Mouse (Mus musculus) kidney, embryonic 16.5 days (tissue): ENCODE data around the gene Prpf3. TPM values are rescaled to one million over a fixed set of nuclear protein-coding genes. Genes with fewer than 3 reads are reported as not detected.
"Not testable (repeated sequence)": the region's sequence is repeated elsewhere in the genome, so short reads cannot be mapped to it uniquely, and the experiment has no call there.

Source experiments
- ATAC-seq: fragments of 200-750 bp; cut with Nextera tagmentation; 2 replicates; pipeline ENCODE4 v1.8.0; 2017; ENCODE audit warnings: moderate TSS enrichment; ENCODE audit not compliant: low FRiP score, low TSS enrichment
- H3K27ac ChIP-seq: fragments of 300-500 bp; sonication (generic); 2 replicates; pipeline ENCODE4 v1.5.1; 2014; ENCODE audit warnings: low read length
- H3K27me3 ChIP-seq: fragments of 300-500 bp; sonication (generic); 2 replicates; pipeline ENCODE4 v1.6.1; 2014; ENCODE audit warnings: low read length, control low read depth, mixed read lengths; ENCODE audit not compliant: insufficient read depth
- H3K36me3 ChIP-seq: fragments of 300-500 bp; sonication (generic); 2 replicates; pipeline ENCODE4 v1.6.1; 2014; ENCODE audit warnings: low read length, control low read depth, mixed read lengths; ENCODE audit not compliant: insufficient read depth
- H3K4me1 ChIP-seq: fragments of 300-500 bp; sonication (generic); 2 replicates; pipeline ENCODE4 v1.6.1; 2014; ENCODE audit warnings: low read length, control low read depth, mixed read lengths; ENCODE audit not compliant: insufficient read depth
- H3K4me2 ChIP-seq: fragments of 300-500 bp; sonication (generic); replicated peaks from 2 replicates; pipeline ENCODE4 v1.6.1; 2014; ENCODE audit warnings: low read depth, low read length
- H3K4me3 ChIP-seq: fragments of 300-500 bp; sonication (generic); 2 replicates; pipeline ENCODE4 v1.5.1; 2014; ENCODE audit warnings: mild to moderate bottlenecking, low read length
- H3K9ac ChIP-seq: fragments of 300-500 bp; sonication (generic); replicated peaks from 2 replicates; pipeline ENCODE4 v1.6.1; 2014; ENCODE audit warnings: low read length
- H3K9me3 ChIP-seq: fragments of 300-500 bp; sonication (generic); 2 replicates; pipeline ENCODE4 v1.6.1; 2016; ENCODE audit warnings: low read length, control low read depth
- WGBS: fragments of 180-500 bp; shearing (Covaris S2); extraction: QIAGEN DNeasy Blood & Tissue Kit; methylation state at CpG from one replicate; pipeline ENCODE4 v1.1.7; 2014; 5-methylcytosine and 5-hydroxymethylcytosine counted together
- polyA plus RNA-seq: library from polyadenylated mRNA; unstranded; fragments of >200 nt; fragmentation: Nextera tagmentation; extraction: Ambion mirVana; gene quantifications from 2 replicates; pipeline ENCODE4 v1.2.1, GENCODE M21; 2015

The Prpf3 gene
- polyA plus RNA-seq, 1 experiment from 2014 or later = 56.3 TPM

- Histone ChIP-seq H3K4me1 (no peaks in the 10 kb centered on the region), H3K9ac (no peak overlapping the region), H3K4me3 (no peak overlapping the region), H3K27ac (no peak overlapping the region), H3K36me3 (peaks cover 52% of the 10 kb centered on the region), H3K9me3 (no peaks in the 10 kb centered on the region), H3K27me3 (no peaks in the 10 kb centered on the region), H3K4me2 (no peak overlapping the region)
- 82% methylated on average over 5 of the region's 5 CpGs for WGBS
- ATAC-seq = no peak
Observed at GRCm38 (mm10) chr3:95865050-95865449, 9.4 kb upstream of the Prpf3 start.

- ATAC-seq = no peak
- Histone ChIP-seq H3K4me2 (no peak overlapping the region), H3K9me3 (no peaks in the 10 kb centered on the region), H3K4me1 (no peaks in the 10 kb centered on the region), H3K9ac (no peak overlapping the region), H3K36me3 (peaks cover 42% of the 10 kb centered on the region), H3K27ac (no peak overlapping the region), H3K27me3 (no peaks in the 10 kb centered on the region), H3K4me3 (no peak overlapping the region)
- WGBS = 69% methylated on average over 7 of the region's 7 CpGs
Observed at GRCm38 (mm10) chr3:95863578-95863977, 7.9 kb upstream of the Prpf3 start.

GRCm38 (mm10) chr3:95861796-95862195, 6.1 kb upstream of the Prpf3 start:
- H3K27me3 ChIP-seq = no peaks in the 10 kb centered on the region
- H3K27ac ChIP-seq = no peak overlapping the region
- H3K36me3 ChIP-seq = peaks cover 26% of the 10 kb centered on the region
- ATAC-seq = peak; percentile 46; the same call in 1 of the 2 replicates
- 46% methylated on average over 2 of the region's 2 CpGs for WGBS
- no peaks in the 10 kb centered on the region for H3K9me3 ChIP-seq
- H3K9ac ChIP-seq = no peak overlapping the region
- no peaks in the 10 kb centered on the region for H3K4me1 ChIP-seq
- H3K4me2 ChIP-seq = no peak overlapping the region
- H3K4me3 ChIP-seq = no peak overlapping the region

DNA sequence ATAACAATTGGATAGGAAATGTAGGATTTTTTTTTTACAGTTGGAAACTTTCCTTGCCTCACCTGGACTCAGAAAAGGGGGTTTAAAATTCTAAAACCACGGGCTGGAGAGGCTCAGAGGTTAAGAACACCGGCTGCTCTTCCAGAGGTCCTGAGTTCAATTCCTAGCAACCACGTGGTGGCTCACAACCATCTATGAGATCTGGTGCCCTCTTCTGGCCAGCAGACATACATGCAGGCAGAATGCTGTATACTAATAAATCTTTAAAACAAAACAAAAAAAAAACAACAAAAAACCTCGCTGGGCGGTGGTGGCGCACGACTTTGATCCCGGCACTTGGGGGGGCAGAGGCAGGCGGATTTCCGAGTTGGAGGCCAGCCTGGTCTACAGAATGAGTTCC, 5.5 kb upstream of the Prpf3 start:
- H3K4me3 ChIP-seq = no peak overlapping the region
- peaks cover 25% of the 10 kb centered on the region for H3K36me3 ChIP-seq
- WGBS = 71% methylated on average over 10 of the region's 10 CpGs
- H3K4me2 ChIP-seq = no peak overlapping the region
- H3K9ac ChIP-seq = no peak overlapping the region
- no peaks in the 10 kb centered on the region for H3K9me3 ChIP-seq
- no peaks in the 10 kb centered on the region for H3K4me1 ChIP-seq
- ATAC-seq = no peak
- no peak overlapping the region for H3K27ac ChIP-seq
- no peaks in the 10 kb centered on the region for H3K27me3 ChIP-seq

DNA sequence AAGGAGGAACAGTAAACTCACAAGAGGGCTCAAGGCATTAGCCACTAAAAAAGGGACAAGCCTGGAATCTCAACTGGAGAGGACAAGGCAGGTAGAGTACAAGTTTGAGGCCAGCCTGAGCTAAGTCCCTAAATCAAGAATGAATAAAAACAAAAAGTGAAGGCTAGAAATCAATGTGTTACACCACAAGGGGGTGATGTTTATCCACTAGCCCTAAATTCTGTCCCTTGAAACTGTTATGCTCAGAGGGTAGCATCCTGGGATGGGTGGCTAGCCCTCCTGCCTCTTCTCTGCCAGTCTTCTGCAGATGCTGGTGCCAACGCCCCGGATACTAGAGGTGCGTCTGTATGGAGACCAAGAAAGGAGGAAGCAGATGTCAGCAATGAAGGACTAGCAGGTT, 4.6 kb upstream of the Prpf3 start:
- Histone ChIP-seq H3K27me3 (no peaks in the 10 kb centered on the region), H3K4me2 (no peak overlapping the region), H3K4me3 (no peak overlapping the region), H3K9me3 (no peaks in the 10 kb centered on the region), H3K27ac (no peak overlapping the region), H3K9ac (no peak overlapping the region), H3K4me1 (no peaks in the 10 kb centered on the region), H3K36me3 (peaks cover 22% of the 10 kb centered on the region)
- WGBS = 82% methylated on average over 3 of the region's 3 CpGs
- ATAC-seq = no peak

DNA sequence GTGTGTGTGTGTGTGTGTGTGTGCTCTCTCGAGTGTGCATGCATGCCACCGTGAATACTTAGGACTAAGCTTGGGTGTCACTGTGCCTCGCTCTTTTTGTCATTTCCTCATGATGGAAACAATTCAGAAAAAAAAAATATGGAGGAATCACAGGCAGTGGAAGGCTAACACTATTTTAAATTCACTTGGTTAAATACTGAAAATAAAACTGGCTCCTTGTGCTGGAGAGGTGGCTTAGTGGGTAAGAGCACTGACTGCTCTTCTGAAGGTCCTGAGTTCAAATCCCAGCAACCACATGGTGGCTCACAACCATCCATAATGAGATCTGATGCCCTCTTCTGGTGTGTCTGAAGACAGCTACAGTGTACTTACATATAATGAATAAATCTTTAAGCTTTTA, 2.6 kb upstream of the Prpf3 start:
- H3K36me3 ChIP-seq = peaks cover 11% of the 10 kb centered on the region
- H3K4me2 ChIP-seq, ATAC-seq, H3K4me3 ChIP-seq, H3K9ac ChIP-seq, H3K27ac ChIP-seq, H3K9me3 ChIP-seq, H3K27me3 ChIP-seq, H3K4me1 ChIP-seq: not testable (repeated sequence)
- 81% methylated on average over 3 of the region's 3 CpGs for WGBS

GRCm38 (mm10) chr3:95857050-95857449, 1.4 kb upstream of the Prpf3 start:
- 84% methylated on average over 1 of the region's 1 CpGs for WGBS
- not testable (repeated sequence) for ATAC-seq, H3K27ac ChIP-seq, H3K27me3 ChIP-seq, H3K4me2 ChIP-seq, H3K9ac ChIP-seq, H3K9me3 ChIP-seq, H3K4me3 ChIP-seq, H3K4me1 ChIP-seq
- H3K36me3 ChIP-seq = peaks cover 15% of the 10 kb centered on the region

- 0 out of 2 replicates have a peak, but pooled peaks have one; percentile 5 for ATAC-seq
- H3K36me3 ChIP-seq = peaks cover 19% of the 10 kb centered on the region
- H3K4me2 ChIP-seq = peak overlapping the region; percentile 71
- H3K9ac ChIP-seq = peak overlapping the region; percentile 91
- H3K4me1 ChIP-seq = peaks cover 7% of the 10 kb centered on the region
- 22% methylated on average over 7 of the region's 7 CpGs for WGBS
- H3K27me3 ChIP-seq = no peaks in the 10 kb centered on the region
- H3K27ac ChIP-seq = peak overlapping the region; percentile 82
- H3K9me3 ChIP-seq = no peaks in the 10 kb centered on the region
- H3K4me3 ChIP-seq = peak overlapping the region; percentile 95
Observed at GRCm38 (mm10) chr3:95856115-95856514, 430 bp upstream of the Prpf3 start.

GRCm38 (mm10) chr3:95851317-95851716, 4.4 kb downstream of the Prpf3 start:
- Histone ChIP-seq H3K27ac (no peak overlapping the region), H3K9ac (no peak overlapping the region), H3K36me3 (peaks cover 62% of the 10 kb centered on the region), H3K27me3 (no peaks in the 10 kb centered on the region), H3K4me3 (no peak overlapping the region), H3K9me3 (no peaks in the 10 kb centered on the region), H3K4me2 (no peak overlapping the region), H3K4me1 (peaks cover 7% of the 10 kb centered on the region)
- no peak for ATAC-seq
- 95% methylated on average over 8 of the region's 8 CpGs for WGBS

GRCm38 (mm10) chr3:95850611-95851010, 5.1 kb downstream of the Prpf3 start:
- no peaks in the 10 kb centered on the region for H3K9me3 ChIP-seq
- no peak overlapping the region for H3K4me2 ChIP-seq
- H3K9ac ChIP-seq = no peak overlapping the region
- no peak overlapping the region for H3K27ac ChIP-seq
- WGBS = 84% methylated on average over 4 of the region's 4 CpGs
- no peak overlapping the region for H3K4me3 ChIP-seq
- H3K4me1 ChIP-seq = peaks cover 7% of the 10 kb centered on the region
- no peaks in the 10 kb centered on the region for H3K27me3 ChIP-seq
- ATAC-seq = no peak
- H3K36me3 ChIP-seq = peaks cover 68% of the 10 kb centered on the region
